Mouse (Mus musculus): ENCODE data around the gene Marc2. TPM values are rescaled to one million over a fixed set of nuclear protein-coding genes. Genes with fewer than 3 reads are reported as not detected.

The Marc2 gene
- polyA plus RNA-seq, 1 experiment from 2014 or later: 327 TPM

DNA sequence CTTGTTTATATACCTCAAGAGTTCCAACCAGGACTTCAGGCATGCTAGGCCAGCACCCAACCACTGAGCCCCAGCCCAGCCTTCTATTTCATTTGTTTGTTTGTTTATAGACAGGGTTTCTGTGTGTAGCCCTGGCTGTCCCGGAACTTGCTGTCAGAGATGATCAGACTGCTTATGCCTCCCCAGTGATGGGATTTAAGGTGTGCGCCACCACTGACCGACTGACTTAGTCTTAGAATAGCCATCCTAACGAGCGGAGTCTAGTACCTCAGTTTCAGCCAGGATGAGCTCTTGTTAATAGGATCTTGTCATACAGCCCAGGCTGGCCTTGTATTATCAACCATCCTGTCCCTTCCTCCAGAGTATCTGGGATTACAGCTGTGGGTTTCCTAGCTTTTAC is 35.0 kb upstream of the Marc2 start:
- WGBS: 89% methylated on average over 5 of the region's 5 CpGs
- H3K36me3 ChIP-seq (ENCODE audit: insufficient read depth, low read length): no peaks in the 10 kb centered on the region
- H3K4me1 ChIP-seq (replicated peaks; ENCODE audit: insufficient read depth, low read length): no peaks in the 10 kb centered on the region; the same call in 1 of the 2 replicates
- peak overlapping the region; percentile 56 for H3K4me3 ChIP-seq (replicated peaks; ENCODE audit: low read depth, low read length)
- DNase-seq (ENCODE audit: low spot score) (no peak), ATAC-seq (replicated peaks; ENCODE audit: low FRiP score, low read depth) (no peak)
- no peak overlapping the region for H3K9ac ChIP-seq (ENCODE audit: low read depth, low read length)
- no peaks in the 10 kb centered on the region for H3K9me3 ChIP-seq (replicated peaks; ENCODE audit: low read length)
- H3K27me3 ChIP-seq (ENCODE audit: insufficient read depth, low read length): peaks cover 5% of the 10 kb centered on the region; the same call in 1 of the 2 replicates
- no peak overlapping the region for H3K27ac ChIP-seq
- H3K4me2 ChIP-seq (ENCODE audit: low read length): peak overlapping the region; percentile 61
- TF ChIP-seq CTCF (IDR thresholded peaks at IDR 0.05; ENCODE audit: low read depth): no peak

GRCm38 (mm10) chr1:184878860-184879259 is 32.6 kb upstream of the Marc2 start:
- ATAC-seq (replicated peaks; ENCODE audit: low FRiP score, low read depth) (peak; percentile 38), DNase-seq (ENCODE audit: low spot score) (peak; percentile 22)
- Histone ChIP-seq H3K4me3 (replicated peaks; ENCODE audit: low read depth, low read length) (no peak overlapping the region), H3K9me3 (replicated peaks; ENCODE audit: low read length) (no peaks in the 10 kb centered on the region), H3K36me3 (ENCODE audit: insufficient read depth, low read length) (0 out of 2 replicates have a peak, but pooled peaks cover 2% of the 10 kb centered on the region), H3K4me1 (replicated peaks; ENCODE audit: insufficient read depth, low read length) (no peaks in the 10 kb centered on the region; the same call in 1 of the 2 replicates), H3K4me2 (ENCODE audit: low read length) (peak overlapping the region; percentile 27; the same call in 1 of the 2 replicates), H3K9ac (ENCODE audit: low read depth, low read length) (no peak overlapping the region), H3K27ac (peak overlapping the region; percentile 80), H3K27me3 (ENCODE audit: insufficient read depth, low read length) (peaks cover 5% of the 10 kb centered on the region; the same call in 1 of the 2 replicates)
- TF ChIP-seq CTCF (IDR thresholded peaks at IDR 0.05; ENCODE audit: low read depth): no peak
- WGBS: 47% methylated on average over 6 of the region's 6 CpGs

DNA sequence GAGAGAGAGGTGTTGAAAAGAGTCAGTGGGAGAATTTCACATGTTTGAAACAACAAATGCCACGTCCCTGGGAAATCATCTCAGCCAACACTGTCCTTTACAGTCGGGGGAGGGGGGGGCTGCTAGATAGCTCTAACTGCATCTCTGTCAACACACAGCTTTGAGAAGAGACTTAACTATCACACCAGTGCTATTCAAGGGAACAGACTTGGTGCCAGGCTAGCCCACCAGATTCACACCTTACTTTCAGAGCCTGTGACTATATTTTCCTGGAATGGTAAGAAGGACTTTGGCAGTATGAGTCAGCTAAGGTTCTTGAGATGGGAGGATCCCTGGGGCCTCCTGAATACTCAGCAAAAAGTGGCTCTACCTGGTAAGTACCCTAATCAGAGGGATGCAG is 31.1 kb upstream of the Marc2 start:
- Histone ChIP-seq H3K27me3 (ENCODE audit: insufficient read depth, low read length) (no peaks in the 10 kb centered on the region), H3K4me1 (replicated peaks; ENCODE audit: insufficient read depth, low read length) (peaks cover 2% of the 10 kb centered on the region; the same call in 1 of the 2 replicates), H3K4me3 (replicated peaks; ENCODE audit: low read depth, low read length) (no peak overlapping the region), H3K9me3 (replicated peaks; ENCODE audit: low read length) (no peaks in the 10 kb centered on the region), H3K36me3 (ENCODE audit: insufficient read depth, low read length) (0 out of 2 replicates have a peak, but pooled peaks cover 4% of the 10 kb centered on the region), H3K4me2 (ENCODE audit: low read length) (no peak overlapping the region), H3K9ac (ENCODE audit: low read depth, low read length) (no peak overlapping the region), H3K27ac (no peak overlapping the region)
- ATAC-seq (replicated peaks; ENCODE audit: low FRiP score, low read depth): no peak
- 82% methylated on average over 2 of the region's 2 CpGs for WGBS
- no peak for TF ChIP-seq CTCF (IDR thresholded peaks at IDR 0.05; ENCODE audit: low read depth)
- no peak for DNase-seq (ENCODE audit: low spot score)

DNA sequence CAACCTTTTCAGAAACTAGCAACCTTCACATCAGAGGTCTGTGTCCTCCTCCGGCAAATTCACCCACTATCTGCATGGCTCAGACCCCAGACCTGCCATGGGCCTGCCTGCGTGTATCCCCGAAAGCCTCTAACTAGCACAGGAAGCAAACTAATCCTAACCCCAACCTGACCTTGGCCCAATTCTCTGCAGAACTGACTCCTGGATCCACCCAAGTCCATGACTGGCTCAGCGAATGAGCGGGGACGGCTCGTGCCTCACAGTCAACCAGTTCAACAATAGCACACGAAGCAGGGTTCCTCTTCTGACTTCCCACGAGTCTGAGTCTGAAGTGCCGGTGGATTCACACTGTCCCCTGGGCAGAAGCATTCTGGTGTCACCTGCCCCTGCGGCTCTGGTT is 27.7 kb upstream of the Marc2 start:
- H3K9me3 ChIP-seq (replicated peaks; ENCODE audit: low read length): no peaks in the 10 kb centered on the region
- DNase-seq (ENCODE audit: low spot score): no peak
- no peak overlapping the region for H3K9ac ChIP-seq (ENCODE audit: low read depth, low read length)
- no peak overlapping the region for H3K27ac ChIP-seq
- 0 out of 2 replicates have a peak, but pooled peaks cover 4% of the 10 kb centered on the region for H3K36me3 ChIP-seq (ENCODE audit: insufficient read depth, low read length)
- H3K4me1 ChIP-seq (replicated peaks; ENCODE audit: insufficient read depth, low read length): peaks cover 12% of the 10 kb centered on the region
- ATAC-seq (replicated peaks; ENCODE audit: low FRiP score, low read depth): no peak
- H3K4me3 ChIP-seq (replicated peaks; ENCODE audit: low read depth, low read length): no peak overlapping the region
- TF ChIP-seq CTCF (IDR thresholded peaks at IDR 0.05; ENCODE audit: low read depth): no peak
- no peaks in the 10 kb centered on the region for H3K27me3 ChIP-seq (ENCODE audit: insufficient read depth, low read length)
- 88% methylated on average over 11 of the region's 11 CpGs for WGBS
- H3K4me2 ChIP-seq (ENCODE audit: low read length): no peak overlapping the region

DNA sequence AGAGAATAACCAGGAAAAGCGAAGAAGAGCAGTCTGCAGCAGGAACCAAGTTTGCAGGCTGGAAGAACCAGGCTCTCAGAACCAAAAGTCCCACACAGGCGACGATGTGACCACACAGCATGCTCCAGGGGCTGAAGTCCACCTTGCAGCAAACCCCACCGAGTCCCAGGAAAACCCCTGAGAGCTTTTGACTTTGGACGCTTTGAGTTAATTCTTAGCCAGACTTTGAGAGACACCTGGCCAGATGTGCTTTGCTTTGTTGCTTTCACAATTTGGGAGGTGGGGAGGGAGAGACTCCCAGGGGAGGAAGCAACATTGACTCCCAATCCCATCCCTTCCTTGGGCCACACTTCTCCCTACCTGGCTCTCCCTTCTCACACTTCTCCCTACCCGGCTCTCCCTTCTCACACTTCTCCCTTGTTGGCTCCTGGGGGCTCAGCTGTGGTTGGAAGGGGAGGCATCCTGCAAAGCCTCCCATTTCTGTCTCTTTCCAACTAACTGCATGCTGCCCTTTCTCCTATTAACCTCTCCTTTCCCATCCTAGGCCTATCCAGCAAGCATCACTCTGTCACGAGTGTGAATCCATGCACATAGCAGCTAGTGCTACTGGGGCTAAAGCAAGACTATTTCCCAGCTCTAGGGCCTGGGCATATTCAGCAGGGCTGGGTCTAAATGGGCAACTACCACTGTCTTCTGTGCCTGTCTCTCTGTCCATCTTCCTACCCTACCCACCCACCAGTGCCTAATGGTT is 26.0 kb upstream of the Marc2 start:
- 0 out of 2 replicates have a peak, but pooled peaks have one; percentile 49 for ATAC-seq (replicated peaks; ENCODE audit: low FRiP score, low read depth)
- no peak for DNase-seq (ENCODE audit: low spot score)
- Histone ChIP-seq H3K9ac (ENCODE audit: low read depth, low read length) (0 out of 2 replicates have a peak overlapping the region, but pooled peaks have one; percentile 3), H3K9me3 (replicated peaks; ENCODE audit: low read length) (no peaks in the 10 kb centered on the region), H3K4me3 (replicated peaks; ENCODE audit: low read depth, low read length) (no peak overlapping the region), H3K4me1 (replicated peaks; ENCODE audit: insufficient read depth, low read length) (peaks cover 12% of the 10 kb centered on the region), H3K36me3 (ENCODE audit: insufficient read depth, low read length) (0 out of 2 replicates have a peak, but pooled peaks cover 4% of the 10 kb centered on the region), H3K27me3 (ENCODE audit: insufficient read depth, low read length) (no peaks in the 10 kb centered on the region), H3K4me2 (ENCODE audit: low read length) (no peak overlapping the region), H3K27ac (peak overlapping the region; percentile 63)
- WGBS: 67% methylated on average over 7 of the region's 7 CpGs
- no peak for TF ChIP-seq CTCF (IDR thresholded peaks at IDR 0.05; ENCODE audit: low read depth)

DNA sequence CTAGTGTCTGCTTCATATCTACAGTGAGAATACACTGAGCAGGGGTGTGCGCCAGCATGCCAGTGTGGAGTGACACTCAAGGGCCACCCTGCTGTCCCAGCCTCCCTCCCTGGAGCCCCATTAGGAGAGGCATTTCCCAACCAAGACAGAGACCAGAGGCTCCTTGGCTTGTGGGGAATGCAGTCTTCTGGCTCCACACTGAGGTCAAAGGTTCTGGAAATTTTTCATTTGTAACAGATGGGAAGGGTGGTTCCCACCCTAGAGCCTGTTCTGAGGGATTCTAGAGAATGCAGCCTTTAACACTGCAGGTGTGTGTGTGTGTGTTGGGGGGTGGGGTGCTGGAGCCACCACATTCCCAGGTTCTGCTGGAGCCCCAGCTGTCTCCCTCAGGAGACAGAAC is 25.3 kb upstream of the Marc2 start:
- WGBS: 81% methylated on average over 1 of the region's 1 CpGs
- peak; percentile 67; the same call in 1 of the 2 replicates for ATAC-seq (replicated peaks; ENCODE audit: low FRiP score, low read depth)
- DNase-seq (ENCODE audit: low spot score): no peak

More for the DNA sequence above, 25.3 kb upstream of the Marc2 start:
- no peak overlapping the region for H3K4me3 ChIP-seq (replicated peaks; ENCODE audit: low read depth, low read length)
- 0 out of 2 replicates have a peak overlapping the region, but pooled peaks have one; percentile 3 for H3K9ac ChIP-seq (ENCODE audit: low read depth, low read length)
- TF ChIP-seq CTCF (IDR thresholded peaks at IDR 0.05; ENCODE audit: low read depth): no peak
- H3K27ac ChIP-seq: peak overlapping the region; percentile 63
- H3K4me2 ChIP-seq (ENCODE audit: low read length): no peak overlapping the region
- H3K36me3 ChIP-seq (ENCODE audit: insufficient read depth, low read length): 0 out of 2 replicates have a peak, but pooled peaks cover 4% of the 10 kb centered on the region
- no peaks in the 10 kb centered on the region for H3K9me3 ChIP-seq (replicated peaks; ENCODE audit: low read length)
- H3K4me1 ChIP-seq (replicated peaks; ENCODE audit: insufficient read depth, low read length): peaks cover 12% of the 10 kb centered on the region
- H3K27me3 ChIP-seq (ENCODE audit: insufficient read depth, low read length): no peaks in the 10 kb centered on the region
